Mouse (Mus musculus) embryo, embryonic 11.5 days (tissue): ENCODE data around the gene Use1.
A peak's percentile ranks its signal among the peaks of the same experiment; 100 is the strongest.
"Not testable (repeated sequence)": the region's sequence is repeated elsewhere in the genome, so short reads cannot be mapped to it uniquely, and the experiment has no call there.

Experiments
- DNase-seq: peaks from one replicate; pipeline ENCODE4 v3.0.0-alpha.2; 2012; ENCODE audit warnings: low read depth, low spot score

Use1 gene

DNA sequence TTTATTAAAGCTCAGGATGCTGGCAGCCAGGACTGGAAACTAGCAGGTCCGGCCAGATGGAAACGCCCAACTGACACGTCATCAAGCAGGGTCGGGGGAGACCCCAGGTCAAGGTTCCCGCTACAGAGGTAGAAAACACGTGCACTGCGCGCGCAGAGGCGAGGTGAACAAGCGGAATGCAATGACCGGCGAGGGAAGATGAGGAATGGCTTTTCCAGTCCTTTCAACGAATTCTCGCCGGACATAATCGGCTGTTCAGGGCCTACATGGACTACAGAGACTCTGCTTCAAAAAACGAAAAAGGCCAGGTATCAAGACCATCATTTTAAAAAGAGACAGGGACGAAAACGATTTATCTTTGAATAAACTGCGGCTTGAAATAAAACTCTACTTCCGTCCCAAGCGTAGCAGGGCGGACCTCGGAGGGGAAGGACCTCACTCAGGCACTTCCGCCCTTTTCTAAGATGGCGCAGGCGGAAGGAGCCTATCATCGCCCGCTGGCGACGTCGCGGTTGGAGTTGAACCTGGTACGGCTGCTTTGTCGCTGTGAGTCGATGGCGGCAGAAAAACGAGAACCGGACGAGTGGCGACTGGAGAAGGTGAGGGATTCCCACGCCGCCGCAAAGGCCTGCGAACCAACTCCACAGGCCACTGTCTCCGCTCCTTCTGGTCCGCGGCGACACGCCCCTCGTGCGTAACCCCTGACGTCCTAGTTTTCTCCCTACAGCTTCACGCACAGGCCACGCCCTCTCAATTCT, at the start of gene Use1:
Gene Use1, plus strand, starts transcription at position 78 of the 758 bp plus-strand sequence.
- DNase-seq = peak; percentile 87

DNA sequence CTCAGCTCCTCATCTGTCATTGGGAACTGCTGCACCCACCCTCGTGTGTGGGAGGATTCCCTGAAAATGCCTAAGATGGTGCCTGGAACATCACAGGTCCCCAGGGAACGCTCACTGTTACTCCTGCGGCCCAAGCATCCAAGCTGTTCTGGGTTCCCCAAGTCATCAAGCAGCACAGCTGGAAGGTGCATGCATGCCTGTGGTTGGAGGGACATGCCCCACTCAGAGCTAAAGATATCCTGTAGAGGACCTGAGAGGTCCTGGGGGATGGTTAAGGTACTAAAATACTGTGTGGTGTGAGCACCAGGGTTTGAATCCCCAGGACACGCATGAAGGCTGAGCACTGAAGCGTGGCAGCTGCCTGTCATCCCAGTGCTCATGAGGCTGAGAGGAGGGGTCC, 48.0 kb upstream of the Use1 start:
- DNase-seq = not testable (repeated sequence)

DNA sequence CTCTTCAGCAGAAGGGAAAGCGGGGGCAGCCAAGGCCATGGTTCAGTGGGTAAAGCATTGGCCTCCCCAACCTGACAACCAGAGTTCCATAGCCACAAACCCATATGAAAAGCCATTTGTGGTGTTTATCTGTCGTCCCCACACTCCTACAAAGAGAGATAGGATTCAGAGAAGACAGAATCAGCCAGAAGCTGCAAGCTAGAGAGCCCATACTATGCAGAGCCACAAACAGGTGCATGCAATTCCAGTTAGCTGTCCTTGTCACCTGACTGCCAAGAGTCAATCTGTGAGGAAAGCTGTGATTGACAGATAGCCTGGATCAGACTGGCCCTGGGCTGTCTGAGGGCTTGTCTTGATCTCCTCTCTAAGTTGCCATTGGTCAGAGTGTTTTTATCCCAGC, 46.9 kb upstream of the Use1 start:
- not testable (repeated sequence) for DNase-seq

DNA sequence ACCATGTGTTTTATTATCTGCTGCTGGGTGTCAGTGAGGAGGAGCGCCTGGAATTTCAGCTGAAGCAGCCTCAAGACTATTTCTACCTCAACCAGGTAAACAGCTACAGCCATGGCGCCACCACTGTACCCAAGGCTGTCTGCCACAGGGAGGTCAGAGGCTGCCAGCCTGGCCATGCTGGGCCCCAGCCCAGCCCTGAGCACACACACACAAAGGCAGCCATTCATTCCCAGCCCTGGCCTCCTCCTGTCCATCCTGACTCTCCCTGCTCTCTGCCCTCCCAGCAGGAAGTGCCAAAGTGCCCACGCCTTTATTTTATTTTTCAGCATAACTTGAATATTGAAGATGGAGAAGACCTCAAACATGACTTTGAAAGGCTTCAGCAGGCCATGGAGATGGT, 43.7 kb upstream of the Use1 start:
- no peak for DNase-seq

DNA sequence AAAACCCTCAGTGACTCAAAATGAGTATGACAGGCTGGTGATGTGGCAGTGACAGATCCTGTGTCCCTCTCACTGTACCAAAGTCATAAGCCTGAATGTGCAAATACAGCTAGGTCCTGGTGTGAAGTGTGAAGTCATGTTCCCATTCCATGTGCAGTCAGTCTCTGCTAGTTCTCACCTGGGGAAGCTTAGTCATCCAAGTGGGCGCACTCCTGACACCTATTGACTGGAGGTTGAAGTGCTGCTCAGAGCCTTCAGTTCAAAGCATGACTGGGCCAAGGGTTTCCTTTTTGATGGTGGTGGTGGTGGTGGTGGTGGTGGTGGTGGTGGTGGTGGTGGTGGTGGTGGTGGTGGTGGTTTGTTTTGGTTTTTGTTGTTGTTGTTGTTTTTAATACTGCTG, 41.8 kb upstream of the Use1 start:
- no peak for DNase-seq

DNA sequence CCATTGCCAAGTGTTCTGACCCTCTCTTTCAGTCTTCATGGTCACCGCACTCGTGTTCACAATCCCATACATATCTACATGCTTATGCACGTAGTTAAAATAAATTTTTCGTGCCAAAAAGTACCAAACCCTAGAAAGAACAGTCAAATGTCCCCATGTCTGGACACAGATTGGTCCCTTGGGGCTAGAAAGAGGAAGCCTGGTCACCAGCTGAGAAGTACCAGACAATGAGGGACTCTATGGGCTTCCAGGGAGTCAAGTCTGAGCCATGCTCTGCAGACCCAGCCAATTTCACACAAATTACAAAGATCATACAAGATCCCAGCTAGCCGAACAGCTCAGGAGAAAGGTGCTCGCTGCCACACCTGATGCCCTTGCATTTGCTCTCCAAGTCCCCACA, 28.8 kb upstream of the Use1 start:
- not testable (repeated sequence) for DNase-seq

DNA sequence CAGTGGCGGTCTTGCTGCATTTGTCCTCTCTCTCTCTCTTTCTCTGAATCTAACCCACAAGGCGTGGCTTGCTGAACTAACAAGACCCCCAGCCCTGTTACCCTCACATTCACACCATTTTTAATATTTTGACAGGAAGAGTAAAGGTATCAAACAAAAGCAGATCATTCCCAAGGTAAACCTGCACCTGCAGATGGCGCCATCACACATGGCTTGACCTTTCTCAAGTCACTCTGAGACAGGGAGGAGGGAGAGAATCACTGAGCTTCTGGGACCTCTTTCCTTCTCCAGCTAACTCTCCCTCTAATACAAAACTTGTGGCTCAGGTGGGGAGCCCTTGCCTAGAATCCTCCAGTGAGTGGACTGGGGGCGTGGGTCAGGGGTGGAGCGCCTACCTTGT, 26.0 kb upstream of the Use1 start:
- DNase-seq = peak; percentile 20

DNA sequence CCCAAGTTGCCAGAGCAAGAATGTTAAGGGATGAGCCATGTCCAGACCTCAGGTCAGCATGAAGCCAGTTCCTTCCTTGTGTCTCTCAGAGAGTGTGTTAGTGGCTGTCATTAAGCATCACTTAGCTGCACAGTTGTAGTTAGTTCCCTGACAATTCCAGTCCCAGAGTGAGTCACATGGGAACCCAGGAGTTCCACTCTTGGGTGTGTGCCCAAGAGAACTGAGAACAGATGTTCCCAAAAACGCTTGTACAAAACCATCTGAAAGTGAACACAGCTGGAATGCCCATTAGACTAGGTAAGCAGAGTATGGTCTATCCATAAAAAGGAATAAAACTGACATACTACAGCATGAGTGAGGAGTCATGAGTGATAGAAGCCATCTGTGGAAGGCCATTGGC, 20.1 kb upstream of the Use1 start:
- DNase-seq = no peak

DNA sequence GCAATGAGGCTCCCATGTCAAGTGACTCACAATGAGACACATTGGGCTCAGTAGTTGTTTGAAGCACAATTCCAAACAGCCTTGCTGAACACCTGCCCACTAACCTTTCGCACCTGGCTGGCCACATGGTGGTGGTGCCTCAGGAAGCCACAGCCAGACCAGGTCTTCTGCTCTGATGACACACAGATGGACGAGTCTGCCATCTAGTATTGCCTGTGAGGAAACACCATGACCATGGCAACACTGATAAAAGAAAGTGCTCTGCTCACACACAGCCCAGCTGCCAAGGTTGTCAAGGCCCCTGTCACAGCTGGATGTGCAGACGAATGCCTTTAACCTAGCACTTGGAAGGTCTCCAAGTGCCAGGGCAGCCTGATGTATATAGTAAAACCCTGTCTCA, 15.5 kb upstream of the Use1 start:
- DNase-seq = no peak

DNA sequence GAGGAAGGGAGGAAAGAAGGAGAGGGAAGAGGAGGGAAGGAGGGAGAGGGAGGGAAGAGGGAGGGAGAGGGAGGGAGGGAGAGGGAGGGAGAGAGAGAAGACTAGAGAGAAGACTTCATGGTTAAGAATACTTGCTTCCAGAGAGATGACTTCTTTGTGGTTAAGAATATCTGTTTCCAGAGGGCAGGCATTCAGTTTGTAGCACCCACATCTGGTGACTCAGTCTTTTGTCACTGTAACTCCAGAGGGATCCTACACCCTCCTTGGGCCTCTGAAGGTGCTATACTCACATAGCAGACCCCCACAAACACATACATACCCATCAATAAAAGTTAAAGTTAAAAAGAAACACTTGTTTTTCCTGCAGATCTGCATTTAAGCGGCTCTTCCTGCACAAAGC, 15.1 kb upstream of the Use1 start:
- no peak for DNase-seq

DNA sequence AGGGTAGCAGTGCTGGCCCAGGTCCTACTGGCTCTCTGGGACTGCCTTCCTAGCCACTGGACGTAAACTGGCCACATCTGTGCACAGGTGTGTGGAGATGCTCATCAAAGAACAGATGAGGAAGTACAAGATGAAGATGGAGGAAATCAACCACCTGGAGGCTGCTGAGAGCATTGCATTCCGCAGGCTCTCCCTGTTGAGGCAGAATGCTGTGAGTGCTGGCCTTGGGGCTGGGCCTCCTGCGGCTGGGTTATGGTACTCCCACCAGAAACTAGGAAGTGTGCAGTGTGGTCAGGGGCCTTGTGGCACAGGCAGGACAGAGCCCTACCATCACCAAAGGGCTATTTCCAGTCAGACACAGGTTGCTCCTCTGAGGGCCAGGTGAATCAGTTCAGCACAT, 8.6 kb upstream of the Use1 start:
- DNase-seq = no peak

DNA sequence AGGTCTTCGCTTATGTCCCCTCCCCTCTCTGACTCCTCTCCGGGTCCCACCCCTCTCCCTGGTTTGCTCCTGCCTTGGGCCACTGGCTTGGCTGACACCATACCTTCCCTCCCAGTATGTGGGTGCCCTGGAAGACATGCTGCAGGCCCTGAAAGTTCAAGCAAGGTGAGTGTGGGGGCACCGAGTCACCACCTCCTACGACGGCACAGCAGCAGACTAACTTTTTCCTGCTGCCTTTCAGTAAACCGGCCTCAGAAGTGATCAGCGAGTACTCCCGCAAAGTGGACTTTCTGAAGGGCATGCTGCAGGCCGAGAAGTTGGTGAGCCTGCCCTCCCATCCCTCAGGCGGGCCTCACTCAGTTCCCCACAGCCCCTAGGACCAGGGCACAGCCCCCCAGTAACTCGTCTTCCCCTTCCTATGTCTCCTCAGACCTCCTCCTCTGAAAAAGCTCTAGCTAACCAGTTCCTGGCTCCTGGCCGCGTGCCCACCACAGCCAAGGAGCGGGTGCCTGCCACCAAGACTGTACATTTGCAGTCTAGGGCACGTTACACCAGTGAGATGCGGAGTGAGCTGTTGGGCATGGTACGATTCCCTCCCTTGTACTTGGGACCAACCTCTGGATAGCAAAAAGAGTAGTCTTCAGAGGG, 1.0 kb downstream of the Use1 start:
- DNase-seq = no peak

DNA sequence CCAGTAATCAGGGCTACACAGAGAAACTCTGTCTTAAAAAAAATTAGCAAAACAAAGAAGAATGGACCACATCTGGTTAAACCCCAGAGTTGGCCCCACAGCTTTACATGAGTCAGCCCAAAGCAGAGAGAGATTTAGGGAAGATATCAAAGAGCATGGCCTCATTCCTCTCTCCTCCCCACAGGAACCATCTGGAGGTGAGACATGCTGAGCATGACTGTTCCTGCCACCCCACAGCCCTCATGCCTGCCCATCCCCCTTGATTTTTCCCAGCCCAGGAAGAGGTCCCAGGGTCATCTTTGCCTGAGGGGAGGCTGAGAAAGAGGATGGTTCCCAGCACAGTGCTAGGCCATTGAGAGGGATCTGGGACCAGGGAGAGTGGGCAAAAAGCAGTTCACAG, 1.7 kb downstream of the Use1 start:
- DNase-seq = no peak

DNA sequence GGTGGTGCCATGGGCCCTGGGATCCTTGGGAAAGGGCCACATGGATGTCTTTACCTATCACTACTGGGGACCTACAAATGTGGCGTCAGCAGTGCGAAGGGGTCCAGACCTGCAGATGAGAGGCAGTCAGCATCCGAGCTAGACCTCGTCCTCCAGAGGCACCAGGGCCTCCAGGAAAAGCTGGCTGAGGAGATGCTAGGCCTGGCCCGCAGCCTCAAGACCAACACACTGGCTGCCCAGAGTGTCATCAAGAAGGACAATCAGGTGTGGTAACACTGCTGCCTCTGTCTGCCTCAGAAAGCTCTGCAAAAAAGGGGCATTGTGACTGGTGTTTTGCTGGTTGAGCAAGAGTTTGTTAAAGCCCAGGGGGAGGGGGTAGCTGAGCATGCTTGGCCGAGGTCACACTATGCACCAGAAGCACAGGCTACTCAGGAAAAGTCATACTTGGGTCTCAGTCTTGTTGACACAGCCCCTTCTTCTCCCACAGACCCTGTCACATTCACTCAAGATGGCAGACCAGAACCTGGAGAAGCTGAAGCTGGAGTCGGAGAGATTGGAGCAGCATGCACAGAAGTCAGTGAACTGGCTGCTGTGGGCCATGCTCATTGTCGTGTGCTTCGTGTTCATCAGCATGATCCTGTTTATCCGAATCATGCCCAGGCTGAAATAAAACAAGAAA, 2.5 kb downstream of the Use1 start:
- no peak for DNase-seq

DNA sequence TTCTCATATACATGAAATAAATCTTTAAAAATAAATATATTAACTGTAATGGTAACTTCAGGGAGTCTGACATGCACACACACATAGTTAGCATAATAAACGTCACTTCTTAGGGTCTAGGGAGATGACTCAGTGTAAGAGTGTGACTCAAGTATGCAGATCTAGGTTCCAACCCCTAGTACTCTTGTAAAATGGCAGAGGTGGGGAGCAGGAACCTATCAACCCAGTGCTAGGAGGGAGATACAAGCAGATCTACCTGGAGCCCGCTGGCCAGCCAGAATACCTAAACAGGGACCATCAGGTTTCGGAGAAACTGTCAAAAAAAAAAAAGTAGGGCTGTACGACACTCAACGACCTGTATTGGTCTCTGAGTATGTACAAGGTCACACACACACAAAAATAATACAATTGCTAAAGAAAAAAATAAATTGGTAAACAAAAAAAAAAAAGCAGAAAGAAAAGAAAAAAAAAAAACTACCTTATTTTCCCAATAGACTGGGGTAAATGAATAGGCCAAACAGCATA, 4.1 kb downstream of the Use1 start:
- no peak for DNase-seq

DNA sequence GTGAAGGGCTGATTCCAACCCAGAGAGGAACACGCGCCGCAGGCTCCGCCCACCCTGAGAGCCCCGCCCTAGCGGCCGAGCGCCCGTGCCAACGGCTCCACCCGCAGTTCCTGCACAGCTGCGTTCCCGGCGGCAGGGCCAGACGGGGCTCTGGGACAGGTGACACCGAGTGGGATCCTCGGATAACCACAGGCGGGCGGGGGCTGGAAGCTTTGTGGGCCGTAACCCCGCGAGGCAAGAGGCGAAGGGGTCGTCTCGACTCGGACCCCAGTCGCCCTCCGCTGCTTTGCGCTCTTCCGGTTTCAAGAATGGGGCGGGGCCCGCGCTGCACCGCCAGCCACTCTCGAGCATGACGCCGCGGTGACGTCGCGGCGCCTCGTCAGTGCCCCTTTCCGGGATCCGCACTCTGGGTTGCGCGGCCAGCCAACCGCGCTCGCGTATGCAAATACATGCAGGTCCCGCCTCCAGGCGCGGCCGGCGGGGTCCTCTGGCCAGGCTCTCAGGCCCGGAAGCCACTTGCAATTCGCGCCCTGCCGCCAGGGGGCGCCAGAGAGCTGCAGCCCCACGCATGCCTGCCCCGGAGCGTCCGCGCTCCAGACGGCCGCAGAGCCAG, 4.7 kb downstream of the Use1 start, which contains the start of gene Ocel1:
Gene Ocel1, plus strand, starts transcription at position 63 of the 613 bp plus-strand sequence.
- peak; percentile 98 for DNase-seq

DNA sequence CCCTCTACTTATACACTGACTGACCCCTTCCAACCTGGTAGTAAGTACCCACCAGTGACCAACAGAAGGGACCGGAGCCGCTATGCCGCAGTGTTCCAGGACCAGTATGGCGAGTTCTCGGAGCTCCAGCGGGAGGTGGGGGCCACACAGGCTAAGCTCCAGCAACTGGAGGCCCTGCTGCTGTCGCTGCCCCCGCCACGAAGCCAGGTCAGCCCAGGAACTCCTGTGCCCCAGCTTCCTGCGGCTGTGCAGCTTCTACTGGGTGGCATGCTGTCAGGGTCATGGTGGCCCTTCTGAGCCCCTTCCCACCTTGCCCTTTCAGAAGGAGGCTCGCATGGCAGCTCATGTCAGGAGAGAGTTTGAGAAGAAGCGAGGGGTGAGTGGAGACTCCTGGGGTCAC, 5.8 kb downstream of the Use1 start:
- no peak for DNase-seq

DNA sequence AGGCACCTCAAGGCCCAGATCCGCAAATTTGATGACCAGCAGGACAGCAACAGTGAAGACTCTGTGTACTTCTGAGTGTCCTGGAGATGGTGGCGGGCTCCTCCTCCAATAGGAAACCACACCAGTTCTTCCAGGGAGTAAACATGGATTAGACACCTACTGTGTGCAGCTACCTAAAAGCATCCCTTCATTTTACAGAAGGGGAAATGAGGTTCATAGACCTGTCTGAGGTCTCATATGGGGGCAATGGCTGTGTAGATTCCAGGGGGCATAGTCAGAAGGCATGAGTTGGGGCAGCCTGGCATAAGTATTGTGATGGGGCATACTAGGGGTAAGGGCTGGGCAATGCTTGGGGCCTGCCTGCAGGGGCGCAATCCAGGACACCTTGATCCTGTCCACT, 6.4 kb downstream of the Use1 start:
- no peak for DNase-seq

DNA sequence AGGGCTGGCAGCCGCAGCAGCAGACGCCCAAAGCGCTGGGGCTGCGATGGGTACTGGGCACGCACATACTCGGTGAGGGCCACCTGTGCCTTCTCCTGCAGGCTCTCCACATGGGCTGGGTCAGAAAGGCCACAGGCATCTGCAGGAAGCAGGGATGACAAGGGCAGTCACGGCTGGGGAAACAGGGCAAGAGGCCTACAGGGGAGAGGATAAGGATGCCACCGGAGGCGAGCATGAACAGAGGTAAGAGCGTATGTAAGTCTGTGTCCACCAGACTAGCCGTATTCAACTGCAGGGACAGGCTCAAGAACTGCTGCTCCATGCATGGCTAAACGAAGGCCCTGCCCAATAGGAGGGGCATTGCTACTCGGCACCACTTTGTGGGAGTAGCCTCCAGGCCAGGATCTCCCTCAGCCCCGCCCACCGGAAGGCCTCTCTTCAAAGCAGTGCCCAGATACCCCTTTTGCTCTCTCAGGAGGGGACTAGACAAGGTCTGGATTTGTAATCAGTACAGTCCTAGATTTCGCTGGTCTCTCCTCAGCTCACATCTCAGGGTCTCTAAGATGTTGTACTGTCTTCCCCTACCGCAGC, 8.1 kb downstream of the Use1 start:
- no peak for DNase-seq

DNA sequence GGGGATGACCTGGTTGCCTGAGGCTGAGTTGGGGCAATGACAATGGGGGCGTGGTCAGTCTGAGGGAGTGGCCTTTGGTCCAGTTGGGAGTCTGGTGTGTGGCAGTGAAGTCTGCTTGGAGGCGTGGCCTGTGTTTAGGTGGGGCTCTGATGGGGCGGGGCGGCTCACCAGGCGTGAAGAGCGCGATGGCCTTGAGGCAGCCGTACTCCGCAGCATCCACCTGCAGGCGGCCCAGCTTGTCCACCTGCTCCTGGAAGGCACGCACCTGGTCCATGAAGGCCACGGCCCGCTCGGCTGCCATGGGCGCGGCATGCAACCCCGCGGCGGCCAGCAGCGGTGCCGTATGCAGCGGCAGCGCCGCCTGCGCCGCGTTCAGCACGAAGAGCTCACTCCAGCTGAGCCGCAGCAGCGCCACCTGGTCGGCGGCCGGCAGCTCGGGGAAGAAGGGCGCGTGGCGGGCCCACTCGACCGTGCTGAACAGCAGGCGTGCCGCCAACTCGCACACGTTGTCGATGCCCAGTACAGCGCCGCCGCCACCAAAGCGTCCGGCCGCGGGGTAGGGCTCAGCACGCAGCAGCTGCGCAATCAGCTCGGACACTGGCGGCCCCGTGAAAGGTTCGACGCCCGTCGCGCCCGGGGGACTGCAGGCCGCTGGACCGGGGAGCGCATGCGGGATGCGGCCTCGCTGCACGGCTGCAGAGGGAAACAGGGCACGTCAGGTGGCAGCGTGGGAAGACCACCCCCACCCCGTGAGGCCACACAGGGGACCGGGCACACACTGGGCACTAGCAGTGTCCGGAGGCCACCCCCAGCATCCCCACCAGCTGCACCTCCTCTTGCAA, 9.2 kb downstream of the Use1 start:
- peak; percentile 43 for DNase-seq
